Mouse (Mus musculus): ENCODE measurements around the gene Nsun3. TPM values are rescaled to one million over a fixed set of nuclear protein-coding genes. Genes with fewer than 3 reads are reported as not detected.
A peak's percentile ranks its signal among the peaks of the same experiment; 100 is the strongest.

Gene Nsun3
- polyA plus RNA-seq, 1 experiment from 2014 or later, result 7.8 TPM

DNA sequence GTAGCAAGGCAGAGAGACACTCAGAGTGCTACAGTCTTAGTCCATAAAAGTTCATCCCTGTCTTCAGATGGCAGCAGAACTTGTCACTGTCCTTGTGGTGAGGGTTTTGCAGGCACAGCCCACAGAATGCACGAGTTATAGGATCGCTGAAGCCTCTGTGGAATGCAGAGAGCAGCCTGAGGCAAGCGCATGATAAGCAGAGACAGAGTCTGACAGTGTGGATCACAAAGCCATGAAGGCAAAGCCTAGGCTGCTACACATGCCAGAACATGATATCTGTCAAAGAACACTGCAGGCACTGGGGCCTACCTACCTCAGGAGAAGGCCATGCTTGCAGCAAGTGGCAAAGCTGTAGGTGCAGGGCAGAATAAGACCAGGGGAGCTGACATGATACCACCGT is 12.8 kb upstream of the Nsun3 start:
- WGBS, result 86% methylated on average over 4 of the region's 4 CpGs
- Histone ChIP-seq H3K4me3 (no peak overlapping the region), H3K9me3 (replicated peaks) (no peaks in the 10 kb centered on the region), H3K27me3 (ENCODE audit: low read depth, poor library complexity, severe bottlenecking) (no peaks in the 10 kb centered on the region), H3K27ac (no peak overlapping the region), H3K4me1 (no peaks in the 10 kb centered on the region), H3K36me3 (peaks cover 19% of the 10 kb centered on the region)
- DNase-seq (ENCODE audit: low spot score), result no peak

DNA sequence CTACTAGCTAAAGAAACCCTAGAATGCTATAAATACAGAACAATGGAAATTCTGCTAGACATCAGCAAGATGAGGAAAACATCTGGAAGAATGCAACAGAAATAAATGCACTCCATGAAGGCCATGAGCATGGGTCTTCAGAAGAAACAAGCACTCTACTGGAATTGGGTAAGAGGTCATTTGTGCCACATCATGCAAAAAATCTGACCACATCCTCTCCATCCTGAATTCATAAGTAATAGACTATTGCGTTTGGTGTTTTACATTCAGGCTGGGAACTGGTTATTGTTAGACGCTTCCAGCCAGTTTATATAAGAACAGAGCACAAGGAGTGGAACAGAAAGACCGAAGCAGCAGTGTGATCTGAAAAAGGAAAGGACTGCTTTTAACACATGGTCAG is 12.2 kb upstream of the Nsun3 start:
- Histone ChIP-seq H3K27me3 (ENCODE audit: low read depth, poor library complexity, severe bottlenecking) (no peaks in the 10 kb centered on the region), H3K9me3 (replicated peaks) (no peaks in the 10 kb centered on the region), H3K4me1 (no peaks in the 10 kb centered on the region), H3K27ac (no peak overlapping the region), H3K36me3 (peaks cover 17% of the 10 kb centered on the region), H3K4me3 (no peak overlapping the region)
- WGBS, result 96% methylated on average over 3 of the region's 3 CpGs
- DNase-seq (ENCODE audit: low spot score), result no peak

DNA sequence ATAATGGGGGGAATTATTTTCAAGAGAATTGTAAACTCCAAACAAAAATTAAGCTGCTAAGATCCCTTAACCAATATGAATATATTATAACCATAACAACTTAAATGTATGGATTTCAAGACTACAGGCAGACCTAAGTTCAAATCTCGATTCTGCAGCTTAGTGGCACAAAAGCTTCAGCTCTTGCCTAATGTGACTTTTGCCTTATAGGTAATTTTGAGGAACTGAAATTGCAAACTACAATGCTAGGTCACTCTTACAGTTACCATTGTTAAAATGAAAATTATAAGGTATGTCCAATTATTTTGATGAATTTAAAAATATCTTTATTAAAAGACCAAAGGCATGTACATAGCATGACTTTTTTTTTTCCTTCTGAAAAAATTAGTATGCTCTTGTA is 10.0 kb upstream of the Nsun3 start:
- 91% methylated on average over 1 of the region's 1 CpGs for WGBS
- Histone ChIP-seq H3K9me3 (replicated peaks) (no peaks in the 10 kb centered on the region), H3K27ac (no peak overlapping the region), H3K36me3 (peaks cover 12% of the 10 kb centered on the region), H3K4me3 (no peak overlapping the region), H3K27me3 (ENCODE audit: low read depth, poor library complexity, severe bottlenecking) (no peaks in the 10 kb centered on the region), H3K4me1 (no peaks in the 10 kb centered on the region)
- DNase-seq (ENCODE audit: low spot score), result no peak

DNA sequence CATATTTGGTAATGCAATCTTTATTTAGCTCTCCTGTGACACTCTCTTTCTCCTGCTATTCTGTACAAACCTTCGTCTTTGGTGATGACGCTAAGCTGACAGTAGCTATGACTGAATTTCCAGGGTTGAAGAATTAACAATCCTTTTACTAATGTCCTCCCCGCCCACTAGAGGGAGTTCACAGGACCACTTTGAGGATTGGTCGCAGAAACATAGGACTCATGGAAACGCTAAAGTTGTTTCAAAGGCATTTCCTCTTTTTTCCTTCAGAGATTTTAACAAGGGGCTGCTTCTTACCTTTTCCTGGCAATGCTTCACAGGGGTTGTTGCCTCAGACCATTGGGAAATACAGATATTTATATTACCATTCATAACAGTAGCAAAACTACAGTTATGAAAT is 4.4 kb downstream of the Nsun3 start:
- no peak overlapping the region for H3K27ac ChIP-seq
- no peak overlapping the region for H3K4me3 ChIP-seq
- H3K4me1 ChIP-seq, result peaks cover 40% of the 10 kb centered on the region
- H3K27me3 ChIP-seq (ENCODE audit: low read depth, poor library complexity, severe bottlenecking), result no peaks in the 10 kb centered on the region
- 69% methylated on average over 5 of the region's 5 CpGs for WGBS
- no peaks in the 10 kb centered on the region for H3K9me3 ChIP-seq (replicated peaks)
- DNase-seq (ENCODE audit: low spot score), result no peak
- 0 out of 2 replicates have a peak, but pooled peaks cover 6% of the 10 kb centered on the region for H3K36me3 ChIP-seq

DNA sequence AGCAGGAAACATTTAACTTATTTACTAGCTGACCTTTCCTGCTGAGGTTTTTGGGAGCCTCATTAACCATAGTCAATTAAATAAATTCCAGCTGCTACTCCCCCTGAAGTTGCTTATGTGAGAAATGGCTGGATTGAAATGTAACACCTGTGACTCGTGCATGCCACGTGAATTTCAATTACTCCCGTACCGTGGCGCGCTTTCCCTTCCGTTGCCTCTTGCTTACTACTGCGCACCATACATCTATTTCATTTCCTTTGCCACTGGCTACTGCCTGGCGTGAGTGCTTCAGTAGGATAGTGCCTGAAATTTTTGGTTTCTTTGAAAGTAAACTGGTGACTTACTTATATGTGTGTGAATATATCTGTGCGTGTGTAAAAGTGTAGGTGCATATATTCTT is 8.3 kb downstream of the Nsun3 start:
- H3K27ac ChIP-seq, result 0 out of 2 replicates have a peak overlapping the region, but pooled peaks have one; percentile 23
- 0 out of 2 replicates have a peak, but pooled peaks cover 10% of the 10 kb centered on the region for H3K36me3 ChIP-seq
- no peak overlapping the region for H3K4me3 ChIP-seq
- peaks cover 25% of the 10 kb centered on the region for H3K4me1 ChIP-seq
- peak; percentile 66 for DNase-seq (ENCODE audit: low spot score)
- peaks cover 6% of the 10 kb centered on the region; the same call in 1 of the 2 replicates for H3K27me3 ChIP-seq (ENCODE audit: low read depth, poor library complexity, severe bottlenecking)
- 37% methylated on average over 10 of the region's 10 CpGs for WGBS
- no peaks in the 10 kb centered on the region for H3K9me3 ChIP-seq (replicated peaks)

DNA sequence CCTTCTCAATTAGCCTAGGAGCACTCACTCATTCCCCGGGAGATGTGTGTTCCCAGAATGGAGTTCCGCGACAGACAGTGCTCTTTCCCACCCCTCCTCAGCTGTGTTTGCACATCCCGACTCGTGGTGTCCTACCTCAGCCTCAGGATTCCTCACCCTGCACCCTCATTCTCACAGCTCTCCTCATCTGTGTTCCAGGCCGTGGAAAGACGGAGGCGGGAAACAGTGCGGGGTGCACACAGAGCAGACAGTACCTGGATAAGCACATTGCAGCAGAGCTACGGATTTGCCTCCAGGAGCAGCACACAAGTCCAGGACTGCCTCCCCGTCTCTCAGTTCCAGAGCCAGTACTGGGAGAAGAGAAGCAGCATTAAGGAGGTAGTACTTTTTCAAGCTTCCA is 10.6 kb downstream of the Nsun3 start:
- WGBS, result 88% methylated on average over 11 of the region's 11 CpGs
- no peaks in the 10 kb centered on the region for H3K9me3 ChIP-seq (replicated peaks)
- no peak overlapping the region for H3K27ac ChIP-seq
- peaks cover 25% of the 10 kb centered on the region for H3K4me1 ChIP-seq
- H3K36me3 ChIP-seq, result 0 out of 2 replicates have a peak, but pooled peaks cover 4% of the 10 kb centered on the region
- no peak for DNase-seq (ENCODE audit: low spot score)
- peaks cover 6% of the 10 kb centered on the region; the same call in 1 of the 2 replicates for H3K27me3 ChIP-seq (ENCODE audit: low read depth, poor library complexity, severe bottlenecking)
- no peak overlapping the region for H3K4me3 ChIP-seq

DNA sequence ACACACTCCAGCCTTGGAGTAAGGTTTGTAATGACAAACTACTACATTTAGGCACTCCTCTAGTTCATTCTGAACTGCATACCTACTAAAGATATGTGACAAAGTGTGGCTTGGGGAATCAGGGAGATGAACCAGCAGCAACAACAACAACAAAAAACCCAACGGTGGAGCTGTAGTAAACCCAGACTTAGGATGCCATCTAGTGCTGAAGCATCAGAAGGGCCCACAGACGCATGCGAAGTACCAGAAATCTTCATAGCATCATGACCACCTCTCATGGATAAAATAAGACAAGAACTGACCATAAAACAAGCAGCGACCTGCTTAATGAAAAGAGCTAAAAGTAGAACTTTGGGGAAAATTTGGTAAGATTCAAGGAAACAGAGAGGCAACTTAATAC is 13.2 kb downstream of the Nsun3 start:
- Histone ChIP-seq H3K9me3 (replicated peaks) (no peaks in the 10 kb centered on the region), H3K27ac (no peak overlapping the region), H3K36me3 (0 out of 2 replicates have a peak, but pooled peaks cover 4% of the 10 kb centered on the region), H3K4me3 (no peak overlapping the region), H3K27me3 (ENCODE audit: low read depth, poor library complexity, severe bottlenecking) (peaks cover 6% of the 10 kb centered on the region; the same call in 1 of the 2 replicates), H3K4me1 (peaks cover 12% of the 10 kb centered on the region)
- 87% methylated on average over 4 of the region's 4 CpGs for WGBS
- DNase-seq (ENCODE audit: low spot score), result no peak

DNA sequence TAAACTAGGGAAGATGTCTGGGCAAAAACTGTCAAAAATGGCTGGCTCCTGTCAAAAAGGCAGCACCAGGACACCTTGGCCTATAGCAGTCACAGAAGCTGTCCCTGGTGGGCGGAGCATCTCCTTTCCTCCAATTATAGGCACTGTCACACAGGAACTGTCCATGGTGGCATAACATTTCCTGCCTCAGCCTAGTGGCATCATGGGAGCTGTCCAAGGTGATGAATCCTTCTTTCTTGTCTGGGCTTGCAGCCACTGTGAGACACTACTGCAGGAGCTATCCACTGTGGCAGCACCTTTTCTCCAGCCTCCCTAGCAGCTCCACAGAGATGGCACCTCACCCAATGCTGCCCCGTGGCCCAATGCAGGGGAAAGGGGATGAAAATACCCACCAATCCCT is 28.3 kb downstream of the Nsun3 start:
- Histone ChIP-seq H3K4me1 (no peaks in the 10 kb centered on the region), H3K36me3 (peaks cover 6% of the 10 kb centered on the region; the same call in 1 of the 2 replicates), H3K4me3 (no peak overlapping the region), H3K27ac (no peak overlapping the region), H3K27me3 (ENCODE audit: low read depth, poor library complexity, severe bottlenecking) (no peaks in the 10 kb centered on the region), H3K9me3 (replicated peaks) (no peaks in the 10 kb centered on the region; the same call in 1 of the 2 replicates)
- peak; percentile 40 for DNase-seq (ENCODE audit: low spot score)
- WGBS, result 89% methylated on average over 2 of the region's 2 CpGs

DNA sequence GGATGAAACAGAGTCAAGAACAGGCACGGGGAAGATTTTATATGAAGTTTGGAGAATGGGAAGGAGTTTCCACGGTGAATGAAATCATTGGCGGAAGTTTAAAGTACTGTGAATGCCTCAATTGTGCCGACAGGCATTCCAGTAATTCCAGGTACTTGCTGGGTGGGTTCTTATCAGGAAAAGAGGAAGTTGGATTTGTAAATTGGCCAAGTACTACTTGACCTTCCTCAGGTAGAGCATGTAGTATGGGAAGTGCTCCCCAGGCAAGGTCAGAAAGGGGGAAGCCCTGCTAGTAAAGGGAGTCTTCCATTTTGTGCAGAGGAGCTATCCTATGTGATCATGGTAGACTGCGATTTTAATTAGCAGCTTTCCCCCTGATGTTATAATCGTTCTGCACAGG is 31.3 kb downstream of the Nsun3 start:
- 93% methylated on average over 6 of the region's 6 CpGs for WGBS
- Histone ChIP-seq H3K4me1 (no peaks in the 10 kb centered on the region), H3K27ac (no peak overlapping the region), H3K36me3 (peaks cover 6% of the 10 kb centered on the region; the same call in 1 of the 2 replicates), H3K27me3 (ENCODE audit: low read depth, poor library complexity, severe bottlenecking) (no peaks in the 10 kb centered on the region), H3K9me3 (replicated peaks) (no peaks in the 10 kb centered on the region; the same call in 1 of the 2 replicates), H3K4me3 (no peak overlapping the region)
- no peak for DNase-seq (ENCODE audit: low spot score)

DNA sequence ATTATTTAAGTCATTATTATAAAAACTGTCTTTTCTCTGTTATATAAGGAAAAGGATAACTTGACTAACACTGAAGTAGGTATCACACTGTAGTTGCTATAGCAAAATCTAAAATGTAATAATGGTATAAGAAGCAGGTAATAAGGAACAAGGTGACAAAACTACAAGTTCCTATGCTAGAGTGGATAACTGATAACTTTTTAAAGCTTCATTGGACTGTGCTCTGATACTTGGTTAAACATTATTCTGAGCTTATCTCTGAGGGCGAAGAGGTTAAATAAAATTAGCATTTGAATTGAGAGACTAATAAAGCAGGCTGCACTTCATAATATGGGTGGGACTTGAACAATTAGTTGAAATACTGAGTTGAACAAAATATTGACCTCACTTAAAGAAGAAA is 33.0 kb downstream of the Nsun3 start:
- Histone ChIP-seq H3K4me3 (no peak overlapping the region), H3K36me3 (peaks cover 5% of the 10 kb centered on the region; the same call in 1 of the 2 replicates), H3K27ac (no peak overlapping the region), H3K4me1 (no peaks in the 10 kb centered on the region), H3K9me3 (replicated peaks) (no peaks in the 10 kb centered on the region; the same call in 1 of the 2 replicates), H3K27me3 (ENCODE audit: low read depth, poor library complexity, severe bottlenecking) (no peaks in the 10 kb centered on the region)
- DNase-seq (ENCODE audit: low spot score), result no peak
- WGBS, result 95% methylated on average over 1 of the region's 1 CpGs

DNA sequence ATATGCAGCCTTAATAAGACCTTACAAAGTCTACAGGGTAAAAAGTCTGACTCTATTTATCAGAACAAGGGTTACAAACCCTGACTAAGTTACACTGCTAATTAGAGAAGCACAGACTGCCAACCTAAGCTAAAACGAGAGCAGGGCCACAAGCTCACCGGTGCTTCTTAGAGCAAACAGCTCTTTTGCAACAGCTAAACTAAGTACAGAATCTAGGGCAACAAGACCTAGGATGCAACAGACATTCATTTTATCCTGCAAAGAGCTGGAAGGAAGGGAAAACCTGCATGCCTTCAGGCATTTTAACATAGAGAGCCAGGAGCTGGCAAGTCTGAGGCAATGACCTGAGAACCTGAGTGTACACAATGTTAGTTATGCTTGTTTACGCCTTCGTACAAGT is 33.5 kb downstream of the Nsun3 start:
- no peaks in the 10 kb centered on the region for H3K36me3 ChIP-seq

DNA sequence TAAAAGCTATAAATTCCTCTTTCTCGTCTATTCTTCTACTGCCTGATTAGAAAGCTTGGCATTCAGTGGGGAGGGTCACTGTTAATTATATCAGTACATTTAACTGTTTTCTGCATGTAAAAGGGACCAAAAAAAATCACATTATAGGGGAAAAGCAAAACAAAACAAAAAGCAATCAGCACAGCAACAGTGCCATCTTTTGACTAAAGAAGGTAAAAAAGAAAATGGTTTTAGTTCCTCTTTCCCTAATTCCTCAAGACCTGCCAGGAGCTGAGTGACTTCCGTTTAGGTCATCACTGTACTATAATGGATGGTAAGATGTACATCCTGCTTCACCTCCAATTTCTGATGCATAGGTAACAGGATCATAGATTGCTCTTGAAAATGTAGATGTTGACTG is 40.7 kb downstream of the Nsun3 start:
- Histone ChIP-seq H3K4me3 (no peak overlapping the region), H3K36me3 (no peaks in the 10 kb centered on the region), H3K9me3 (replicated peaks) (no peaks in the 10 kb centered on the region), H3K4me1 (no peaks in the 10 kb centered on the region), H3K27ac (no peak overlapping the region), H3K27me3 (ENCODE audit: low read depth, poor library complexity, severe bottlenecking) (no peaks in the 10 kb centered on the region)
- no peak for DNase-seq (ENCODE audit: low spot score)
- WGBS, result 88% methylated on average over 2 of the region's 2 CpGs

More for the DNA sequence above, 33.5 kb downstream of the Nsun3 start:
- H3K4me1 ChIP-seq, result no peaks in the 10 kb centered on the region
- H3K27ac ChIP-seq, result no peak overlapping the region
- no peak for DNase-seq (ENCODE audit: low spot score)
- H3K9me3 ChIP-seq (replicated peaks), result no peaks in the 10 kb centered on the region
- H3K27me3 ChIP-seq (ENCODE audit: low read depth, poor library complexity, severe bottlenecking), result no peaks in the 10 kb centered on the region
- 95% methylated on average over 4 of the region's 4 CpGs for whole genome bisulfite sequencing
- H3K4me3 ChIP-seq, result no peak overlapping the region

DNA sequence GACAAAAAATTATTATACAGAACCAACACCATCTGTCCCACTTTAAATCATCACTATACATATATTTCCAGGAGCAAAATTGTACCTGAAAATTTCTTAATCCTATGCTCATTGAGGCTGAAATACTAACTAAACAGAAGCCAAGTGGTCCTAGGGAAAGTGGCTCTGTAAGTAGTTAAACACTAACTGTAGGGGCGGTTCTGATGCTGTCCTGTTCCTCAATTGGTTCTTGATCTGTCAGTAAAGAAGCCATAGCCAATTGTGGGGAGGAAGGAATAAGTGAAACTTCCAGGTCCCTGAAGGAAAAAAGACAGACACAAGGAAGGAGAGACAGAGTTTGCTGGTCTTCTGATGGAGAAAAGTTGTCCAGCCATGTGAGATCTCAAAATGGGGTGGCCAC is 52.3 kb downstream of the Nsun3 start:
- no peaks in the 10 kb centered on the region for H3K9me3 ChIP-seq (replicated peaks)
- WGBS, result 84% methylated on average over 1 of the region's 1 CpGs
- H3K4me1 ChIP-seq, result no peaks in the 10 kb centered on the region
- H3K27me3 ChIP-seq (ENCODE audit: low read depth, poor library complexity, severe bottlenecking), result no peaks in the 10 kb centered on the region
- DNase-seq (ENCODE audit: low spot score), result no peak
- H3K4me3 ChIP-seq, result no peak overlapping the region
- no peaks in the 10 kb centered on the region for H3K36me3 ChIP-seq
- H3K27ac ChIP-seq, result no peak overlapping the region

DNA sequence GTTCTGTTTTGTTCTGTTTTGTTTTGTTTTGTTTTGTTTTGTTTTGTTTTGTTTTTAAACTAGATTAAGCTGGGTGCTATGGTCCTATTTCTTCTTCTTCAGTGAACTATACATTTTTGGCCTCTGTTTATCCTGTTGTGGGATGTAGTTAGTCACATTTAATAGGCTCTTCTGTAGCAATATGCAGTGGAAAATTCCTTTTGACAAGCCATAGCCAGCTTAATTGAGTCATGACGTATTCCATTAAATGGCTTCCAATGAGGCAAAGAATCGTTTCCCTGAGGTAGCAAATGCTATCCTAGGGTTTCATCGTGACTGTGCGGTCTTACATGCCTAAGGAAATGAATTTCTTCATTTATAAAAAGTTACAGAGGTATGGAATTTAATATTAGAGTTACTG is 56.3 kb downstream of the Nsun3 start:
- Histone ChIP-seq H3K4me1 (no peaks in the 10 kb centered on the region), H3K27me3 (ENCODE audit: low read depth, poor library complexity, severe bottlenecking) (no peaks in the 10 kb centered on the region), H3K4me3 (no peak overlapping the region), H3K27ac (no peak overlapping the region), H3K9me3 (replicated peaks) (no peaks in the 10 kb centered on the region), H3K36me3 (no peaks in the 10 kb centered on the region)
- no peak for DNase-seq (ENCODE audit: low spot score)
- WGBS, result 91% methylated on average over 4 of the region's 4 CpGs
